Mouse (Mus musculus) kidney, postnatal 0 days (tissue): ENCODE measurements around the gene Sowaha. TPM values are rescaled to one million over a fixed set of nuclear protein-coding genes. Genes with fewer than 3 reads are reported as not detected.
A peak's percentile ranks its signal among the peaks of the same experiment; 100 is the strongest.

Experiments used
- ATAC-seq: fragments of 200-750 bp; cut with Nextera tagmentation; replicated peaks from 2 replicates; pipeline ENCODE4 v1.8.0; 2017; ENCODE audit warnings: low read depth, moderate number of reproducible peaks, moderate TSS enrichment, moderate library complexity; ENCODE audit not compliant: low FRiP score
- DNase-seq: peaks from one replicate; pipeline ENCODE4 v3.0.0-alpha.2; 2016; ENCODE audit warnings: low spot score
- H3K27ac ChIP-seq: fragments of 300-500 bp; sonication (generic); 2 replicates; pipeline ENCODE4 v1.5.1; 2014; ENCODE audit warnings: mild to moderate bottlenecking
- H3K27me3 ChIP-seq: fragments of 300-500 bp; sonication (generic); 2 replicates; pipeline ENCODE4 v1.6.1; 2014; ENCODE audit warnings: low read length, mixed read lengths; ENCODE audit not compliant: insufficient read depth
- H3K36me3 ChIP-seq: fragments of 300-500 bp; sonication (generic); 2 replicates; pipeline ENCODE4 v1.6.1; 2014; ENCODE audit warnings: low read length, mixed read lengths; ENCODE audit not compliant: insufficient read depth
- H3K4me1 ChIP-seq: fragments of 300-500 bp; sonication (generic); replicated peaks from 2 replicates; pipeline ENCODE4 v1.6.1; 2014; ENCODE audit warnings: antibody characterized with exemption, low read length, mixed read lengths; ENCODE audit not compliant: insufficient read depth
- H3K4me2 ChIP-seq: fragments of 300-500 bp; sonication (generic); 2 replicates; pipeline ENCODE4 v1.6.1; 2014; ENCODE audit warnings: mild to moderate bottlenecking, low read length, moderate library complexity, mixed read lengths
- H3K4me3 ChIP-seq: fragments of 300-500 bp; sonication (generic); replicated peaks from 2 replicates; pipeline ENCODE4 v1.5.1; 2014; ENCODE audit warnings: low read depth, low read length
- H3K9ac ChIP-seq: fragments of 300-500 bp; sonication (generic); 2 replicates; pipeline ENCODE4 v1.6.1; 2014; ENCODE audit warnings: low read depth, low read length
- H3K9me3 ChIP-seq: fragments of 300-500 bp; sonication (generic); replicated peaks from 2 replicates; pipeline ENCODE4 v1.6.1; 2016; ENCODE audit warnings: low read length, inconsistent platforms, mixed read lengths
- CTCF ChIP-seq: IDR thresholded peaks from 2 replicates; pipeline ENCODE4 v1.5.1; 2016; ENCODE audit warnings: antibody characterized with exemption, low read depth, mild to moderate bottlenecking, moderate library complexity
- WGBS: fragments of 180-500 bp; shearing (Covaris S2); extraction: QIAGEN DNeasy Blood & Tissue Kit; methylation state at CpG from one replicate; pipeline ENCODE4 v1.1.7; 2014; 5-methylcytosine and 5-hydroxymethylcytosine counted together
- polyA plus RNA-seq: library from polyadenylated mRNA; unstranded; fragments of >200 nt; fragmentation: Nextera tagmentation; extraction: Ambion mirVana; gene quantifications from 2 replicates; pipeline ENCODE4 v1.2.1, GENCODE M21; 2015

Gene Sowaha
- polyA plus RNA-seq, 1 experiment from 2014 or later, result 0.39 TPM

GRCm38 (mm10) chr11:53433057-53433456 lies 47.0 kb downstream of the Sowaha start:
- no peaks in the 10 kb centered on the region for H3K27me3 ChIP-seq
- ATAC-seq, result no peak
- no peak overlapping the region for H3K4me2 ChIP-seq
- H3K36me3 ChIP-seq, result 0 out of 2 replicates have a peak, but pooled peaks cover 4% of the 10 kb centered on the region
- TF ChIP-seq CTCF, result no peak
- WGBS, result 59% methylated on average over 6 of the region's 6 CpGs
- H3K27ac ChIP-seq, result no peak overlapping the region
- H3K4me1 ChIP-seq, result peaks cover 7% of the 10 kb centered on the region
- DNase-seq, result no peak
- H3K9me3 ChIP-seq, result no peaks in the 10 kb centered on the region
- H3K4me3 ChIP-seq, result no peak overlapping the region
- no peak overlapping the region for H3K9ac ChIP-seq

- DNase-seq (no peak), ATAC-seq (no peak)
- Histone ChIP-seq H3K4me1 (peaks cover 7% of the 10 kb centered on the region), H3K27ac (peak overlapping the region; percentile 33; the same call in 1 of the 2 replicates), H3K9me3 (no peaks in the 10 kb centered on the region), H3K4me2 (peak overlapping the region; percentile 54), H3K9ac (0 out of 2 replicates have a peak overlapping the region, but pooled peaks have one; percentile 10), H3K27me3 (no peaks in the 10 kb centered on the region), H3K4me3 (peak overlapping the region; percentile 92), H3K36me3 (0 out of 2 replicates have a peak, but pooled peaks cover 4% of the 10 kb centered on the region)
- 7% methylated on average over 9 of the region's 9 CpGs for WGBS
- no peak for TF ChIP-seq CTCF
Observed at GRCm38 (mm10) chr11:53431347-53432056, 48.6 kb downstream of the Sowaha start.

GRCm38 (mm10) chr11:53430670-53431346 lies 49.3 kb downstream of the Sowaha start, which contains the start of the genes Uqcrq and Gdf9:
TSS of gene Uqcrq (minus strand) at chr11:53430831.
TSS of gene Gdf9 (plus strand) at chr11:53431023.
- H3K9me3 ChIP-seq, result no peaks in the 10 kb centered on the region
- 0 out of 2 replicates have a peak, but pooled peaks cover 4% of the 10 kb centered on the region for H3K36me3 ChIP-seq
- peak within 1 kb of the TSS; percentile 92 for H3K4me3 ChIP-seq
- no peaks in the 10 kb centered on the region for H3K27me3 ChIP-seq
- peak; percentile 100 for DNase-seq
- under 1% methylated on average over 44 of the region's 44 CpGs for WGBS
- peak within 1 kb of the TSS; percentile 87 for H3K4me2 ChIP-seq
- H3K9ac ChIP-seq, result peak within 1 kb of the TSS; percentile 93
- TF ChIP-seq CTCF, result no peak
- peak within 1 kb of the TSS; percentile 88 for H3K27ac ChIP-seq
- peaks cover 7% of the 10 kb centered on the region for H3K4me1 ChIP-seq
- peak; percentile 94 for ATAC-seq

DNA sequence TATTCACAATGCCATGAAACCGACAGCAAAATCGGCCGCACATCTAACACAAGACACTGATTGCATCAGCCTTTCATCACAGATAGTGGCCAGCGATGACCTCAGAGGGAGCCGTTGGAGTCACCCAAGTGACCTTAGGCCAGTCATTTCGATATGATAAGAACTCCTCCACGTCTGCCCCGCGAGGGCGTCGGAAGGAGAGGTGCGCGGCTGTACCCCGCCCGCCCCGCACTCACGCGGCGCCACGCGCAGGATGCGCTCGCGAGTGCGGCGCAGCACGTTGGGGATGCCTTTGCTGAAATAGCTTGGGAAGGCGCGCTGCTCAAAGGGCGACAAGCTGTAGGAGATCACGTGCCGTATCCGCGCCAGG lies 49.8 kb downstream of the Sowaha start:
- DNase-seq (no peak), ATAC-seq (peak; percentile 19)
- Histone ChIP-seq H3K36me3 (0 out of 2 replicates have a peak, but pooled peaks cover 4% of the 10 kb centered on the region), H3K4me3 (peak overlapping the region; percentile 92), H3K9me3 (no peaks in the 10 kb centered on the region), H3K4me2 (peak overlapping the region; percentile 87), H3K4me1 (peaks cover 7% of the 10 kb centered on the region), H3K9ac (peak overlapping the region; percentile 93), H3K27me3 (no peaks in the 10 kb centered on the region), H3K27ac (peak overlapping the region; percentile 88)
- TF ChIP-seq CTCF, result no peak
- WGBS, result under 1% methylated on average over 34 of the region's 34 CpGs

DNA sequence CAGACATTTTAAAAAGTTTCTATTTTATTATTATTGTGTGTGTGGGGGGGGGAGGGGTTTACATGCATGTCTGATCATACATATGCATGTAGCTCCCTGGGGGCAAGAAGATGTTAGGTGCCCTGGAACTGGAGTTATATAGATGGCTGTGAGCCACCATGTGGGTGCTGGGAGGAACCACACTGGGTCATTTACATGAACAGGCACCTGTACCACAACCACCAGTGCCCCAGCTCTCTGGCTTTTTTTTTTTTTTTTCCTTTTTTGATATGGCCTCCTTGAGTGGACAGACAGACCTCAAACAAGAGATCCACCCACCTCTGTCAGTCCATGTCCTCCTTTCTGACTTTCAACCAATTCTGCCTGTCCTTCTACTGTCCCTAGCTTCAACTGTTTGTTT lies 50.9 kb downstream of the Sowaha start:
- H3K4me1 ChIP-seq, result peaks cover 7% of the 10 kb centered on the region
- peak overlapping the region; percentile 92; the same call in 1 of the 2 replicates for H3K4me3 ChIP-seq
- H3K9me3 ChIP-seq, result no peaks in the 10 kb centered on the region
- DNase-seq (no peak), ATAC-seq (no peak)
- TF ChIP-seq CTCF, result no peak
- H3K4me2 ChIP-seq, result peak overlapping the region; percentile 87
- H3K9ac ChIP-seq, result peak overlapping the region; percentile 93; the same call in 1 of the 2 replicates
- no peaks in the 10 kb centered on the region for H3K27me3 ChIP-seq
- H3K27ac ChIP-seq, result no peak overlapping the region
- 0 out of 2 replicates have a peak, but pooled peaks cover 4% of the 10 kb centered on the region for H3K36me3 ChIP-seq

DNA sequence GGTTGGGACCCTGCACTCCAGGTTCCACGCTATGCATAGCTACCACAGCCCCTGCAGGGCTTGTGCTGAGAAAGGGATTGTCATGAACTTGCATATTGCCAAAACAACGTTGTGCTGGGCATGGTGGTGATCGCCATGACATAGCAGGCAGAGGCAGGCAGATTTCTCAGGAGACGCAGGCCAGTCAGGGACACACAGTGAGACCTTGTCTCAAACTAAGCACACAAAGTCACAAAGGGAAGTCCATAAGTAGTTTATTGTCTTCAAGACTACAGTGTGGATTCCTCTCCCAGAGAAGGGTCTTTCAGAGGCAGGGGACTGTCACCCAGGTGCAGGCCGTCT lies 51.4 kb downstream of the Sowaha start:
- no peak overlapping the region for H3K27ac ChIP-seq
- H3K4me3 ChIP-seq, result no peak overlapping the region
- no peaks in the 10 kb centered on the region for H3K9me3 ChIP-seq
- peaks cover 7% of the 10 kb centered on the region for H3K4me1 ChIP-seq
- DNase-seq, result no peak
- no peak overlapping the region for H3K9ac ChIP-seq
- WGBS, result 96% methylated on average over 5 of the region's 5 CpGs
- H3K36me3 ChIP-seq, result 0 out of 2 replicates have a peak, but pooled peaks cover 4% of the 10 kb centered on the region
- no peak for ATAC-seq
- no peaks in the 10 kb centered on the region for H3K27me3 ChIP-seq
- TF ChIP-seq CTCF, result no peak
- H3K4me2 ChIP-seq, result no peak overlapping the region
